Mouse (Mus musculus) lung, embryonic 15.5 days (tissue): ENCODE results near the gene Crb3. TPM values are rescaled to one million over a fixed set of nuclear protein-coding genes. Genes with fewer than 3 reads are reported as not detected.

ENCODE experiments used
- ATAC-seq: fragments of 200-750 bp; cut with Nextera tagmentation; 2 replicates; pipeline ENCODE4 v1.8.0; 2017; ENCODE audit warnings: moderate number of reproducible peaks, borderline replicate concordance; ENCODE audit not compliant: low FRiP score, low TSS enrichment; ENCODE audit errors: extremely low read depth
- H3K27ac ChIP-seq: fragments of 300-500 bp; sonication (generic); 2 replicates; pipeline ENCODE4 v1.5.1; 2015; ENCODE audit warnings: moderate library complexity, mild to moderate bottlenecking, inconsistent platforms
- H3K27me3 ChIP-seq: fragments of 300-500 bp; sonication (generic); 2 replicates; pipeline ENCODE4 v1.6.1; 2015; ENCODE audit warnings: inconsistent platforms
- H3K36me3 ChIP-seq: fragments of 300-500 bp; sonication (generic); 2 replicates; pipeline ENCODE4 v1.6.1; 2015; ENCODE audit warnings: inconsistent platforms
- H3K4me1 ChIP-seq: fragments of 300-500 bp; sonication (generic); 2 replicates; pipeline ENCODE4 v1.6.1; 2015; ENCODE audit warnings: inconsistent platforms
- H3K4me2 ChIP-seq: fragments of 300-500 bp; sonication (generic); 2 replicates; pipeline ENCODE4 v1.6.1; 2015; ENCODE audit warnings: inconsistent platforms, mild to moderate bottlenecking, moderate library complexity
- H3K4me3 ChIP-seq: fragments of 300-500 bp; sonication (generic); 2 replicates; pipeline ENCODE4 v1.5.1; 2015; ENCODE audit warnings: mild to moderate bottlenecking, inconsistent platforms
- H3K9ac ChIP-seq: fragments of 300-500 bp; sonication (generic); 2 replicates; pipeline ENCODE4 v1.6.1; 2015; ENCODE audit warnings: inconsistent platforms
- H3K9me3 ChIP-seq: fragments of 300-500 bp; sonication (generic); 2 replicates; pipeline ENCODE4 v1.6.1; 2016; ENCODE audit warnings: inconsistent platforms
- WGBS: fragments of 180-500 bp; shearing (Covaris S2); methylation state at CpG from one replicate; pipeline ENCODE4 v1.1.7; 2015; 5-methylcytosine and 5-hydroxymethylcytosine counted together
- polyA plus RNA-seq: library from polyadenylated mRNA; unstranded; fragments of >200 nt; fragmentation: Nextera tagmentation; extraction: Ambion mirVana; gene quantifications from 2 replicates; pipeline ENCODE4 v1.2.1, GENCODE M21; 2015

The Crb3 gene
- polyA plus RNA-seq, 1 experiment from 2014 or later, result 57.0 TPM

- Histone ChIP-seq H3K27me3 (no peaks in the 10 kb centered on the region), H3K4me1 (peaks cover 9% of the 10 kb centered on the region), H3K9ac (no peak overlapping the region), H3K4me3 (no peak overlapping the region), H3K36me3 (no peaks in the 10 kb centered on the region), H3K9me3 (no peaks in the 10 kb centered on the region), H3K27ac (no peak overlapping the region), H3K4me2 (no peak overlapping the region)
- ATAC-seq, result no peak
- 87% methylated on average over 3 of the region's 3 CpGs for WGBS
These were observed 35.3 kb downstream of the Crb3 start for GRCm38 (mm10) chr17:57094222-57094621.

- H3K4me1 ChIP-seq, result peaks cover 9% of the 10 kb centered on the region
- WGBS, result 2% methylated on average over 18 of the region's 19 CpGs
- H3K9me3 ChIP-seq, result no peaks in the 10 kb centered on the region
- H3K36me3 ChIP-seq, result no peaks in the 10 kb centered on the region
- ATAC-seq, result peak; percentile 80; the same call in 1 of the 2 replicates
- no peak overlapping the region for H3K27ac ChIP-seq
- H3K4me2 ChIP-seq, result peak overlapping the region; percentile 54
- H3K4me3 ChIP-seq, result peak overlapping the region; percentile 17
- no peak overlapping the region for H3K9ac ChIP-seq
- no peaks in the 10 kb centered on the region for H3K27me3 ChIP-seq
These were observed 37.1 kb downstream of the Crb3 start for GRCm38 (mm10) chr17:57095855-57096622.

GRCm38 (mm10) chr17:57096623-57096920 lies 37.7 kb downstream of the Crb3 start:
- Histone ChIP-seq H3K36me3 (no peaks in the 10 kb centered on the region), H3K9ac (no peak overlapping the region), H3K4me1 (peaks cover 9% of the 10 kb centered on the region), H3K4me3 (peak overlapping the region; percentile 17), H3K4me2 (peak overlapping the region; percentile 54), H3K27ac (no peak overlapping the region), H3K27me3 (no peaks in the 10 kb centered on the region), H3K9me3 (no peaks in the 10 kb centered on the region)
- ATAC-seq, result peak; percentile 73; the same call in 1 of the 2 replicates
- whole genome bisulfite sequencing, result 1% methylated on average over 11 of the region's 11 CpGs

- Histone ChIP-seq H3K4me2 (no peak overlapping the region), H3K27me3 (no peaks in the 10 kb centered on the region), H3K27ac (no peak overlapping the region), H3K9me3 (no peaks in the 10 kb centered on the region), H3K9ac (no peak overlapping the region), H3K4me1 (peaks cover 9% of the 10 kb centered on the region), H3K4me3 (no peak overlapping the region), H3K36me3 (no peaks in the 10 kb centered on the region)
- ATAC-seq, result no peak
- 66% methylated on average over 5 of the region's 5 CpGs for WGBS
These were observed 39.4 kb downstream of the Crb3 start for GRCm38 (mm10) chr17:57098321-57098720.

GRCm38 (mm10) chr17:57099629-57100325 lies 40.9 kb downstream of the Crb3 start:
- no peak for ATAC-seq
- Histone ChIP-seq H3K36me3 (no peaks in the 10 kb centered on the region), H3K9me3 (no peaks in the 10 kb centered on the region), H3K27me3 (no peaks in the 10 kb centered on the region), H3K4me2 (no peak overlapping the region), H3K4me3 (no peak overlapping the region), H3K4me1 (peaks cover 16% of the 10 kb centered on the region), H3K9ac (no peak overlapping the region), H3K27ac (no peak overlapping the region)
- WGBS, result 8% methylated on average over 10 of the region's 10 CpGs

GRCm38 (mm10) chr17:57102276-57102675 lies 43.4 kb downstream of the Crb3 start:
- H3K27ac ChIP-seq, result no peak overlapping the region
- no peaks in the 10 kb centered on the region for H3K27me3 ChIP-seq
- no peaks in the 10 kb centered on the region for H3K36me3 ChIP-seq
- H3K4me2 ChIP-seq, result no peak overlapping the region
- ATAC-seq, result no peak
- no peak overlapping the region for H3K4me3 ChIP-seq
- WGBS, result 77% methylated on average over 2 of the region's 2 CpGs
- no peaks in the 10 kb centered on the region for H3K9me3 ChIP-seq
- no peak overlapping the region for H3K9ac ChIP-seq
- H3K4me1 ChIP-seq, result peaks cover 20% of the 10 kb centered on the region

GRCm38 (mm10) chr17:57104496-57104895 lies 45.6 kb downstream of the Crb3 start:
- no peaks in the 10 kb centered on the region for H3K27me3 ChIP-seq
- no peaks in the 10 kb centered on the region for H3K9me3 ChIP-seq
- peak overlapping the region; percentile 90 for H3K4me2 ChIP-seq
- peak overlapping the region; percentile 53 for H3K4me3 ChIP-seq
- WGBS, result 42% methylated on average over 4 of the region's 4 CpGs
- peaks cover 31% of the 10 kb centered on the region for H3K4me1 ChIP-seq
- H3K36me3 ChIP-seq, result no peaks in the 10 kb centered on the region
- ATAC-seq, result no peak
- no peak overlapping the region for H3K27ac ChIP-seq
- H3K9ac ChIP-seq, result peak overlapping the region; percentile 58; the same call in 1 of the 2 replicates

GRCm38 (mm10) chr17:57105181-57106034 lies 46.5 kb downstream of the Crb3 start, which contains the start of gene Tnfsf9:
Gene Tnfsf9, plus strand, starts transcription at chr17:57105325.
- under 1% methylated on average over 55 of the region's 61 CpGs for WGBS
- H3K9ac ChIP-seq, result peak within 1 kb of the TSS; percentile 58
- H3K36me3 ChIP-seq, result no peaks in the 10 kb centered on the region
- H3K4me2 ChIP-seq, result peak within 1 kb of the TSS; percentile 90
- H3K27ac ChIP-seq, result peak within 1 kb of the TSS; percentile 67
- no peaks in the 10 kb centered on the region for H3K27me3 ChIP-seq
- ATAC-seq, result peak; percentile 78
- no peaks in the 10 kb centered on the region for H3K9me3 ChIP-seq
- peak within 1 kb of the TSS; percentile 53 for H3K4me3 ChIP-seq
- peaks cover 31% of the 10 kb centered on the region for H3K4me1 ChIP-seq

- no peak overlapping the region for H3K27ac ChIP-seq
- peak overlapping the region; percentile 90 for H3K4me2 ChIP-seq
- peak overlapping the region; percentile 58; the same call in 1 of the 2 replicates for H3K9ac ChIP-seq
- no peaks in the 10 kb centered on the region for H3K9me3 ChIP-seq
- no peaks in the 10 kb centered on the region for H3K27me3 ChIP-seq
- no peak for ATAC-seq
- 9% methylated on average over 9 of the region's 9 CpGs for WGBS
- H3K36me3 ChIP-seq, result no peaks in the 10 kb centered on the region
- peak overlapping the region; percentile 53 for H3K4me3 ChIP-seq
- H3K4me1 ChIP-seq, result peaks cover 31% of the 10 kb centered on the region
These were observed 47.1 kb downstream of the Crb3 start for GRCm38 (mm10) chr17:57106035-57106368.

GRCm38 (mm10) chr17:57107064-57107463 lies 48.2 kb downstream of the Crb3 start:
- Histone ChIP-seq H3K27ac (no peak overlapping the region), H3K27me3 (no peaks in the 10 kb centered on the region), H3K36me3 (no peaks in the 10 kb centered on the region), H3K4me1 (peaks cover 31% of the 10 kb centered on the region), H3K4me3 (no peak overlapping the region), H3K9me3 (no peaks in the 10 kb centered on the region), H3K9ac (no peak overlapping the region), H3K4me2 (peak overlapping the region; percentile 90; the same call in 1 of the 2 replicates)
- WGBS, result 83% methylated on average over 5 of the region's 5 CpGs
- ATAC-seq, result no peak

GRCm38 (mm10) chr17:57108040-57108665 lies 49.2 kb downstream of the Crb3 start:
- H3K9ac ChIP-seq, result no peak overlapping the region
- no peaks in the 10 kb centered on the region for H3K9me3 ChIP-seq
- WGBS, result 78% methylated on average over 7 of the region's 7 CpGs
- no peak for ATAC-seq
- H3K4me2 ChIP-seq, result no peak overlapping the region
- H3K4me3 ChIP-seq, result no peak overlapping the region
- peaks cover 31% of the 10 kb centered on the region for H3K4me1 ChIP-seq
- no peaks in the 10 kb centered on the region for H3K27me3 ChIP-seq
- H3K27ac ChIP-seq, result no peak overlapping the region
- H3K36me3 ChIP-seq, result no peaks in the 10 kb centered on the region
